Mouse (Mus musculus) right cerebral cortex, postnatal 4 days (tissue): ENCODE results near the gene Scap.
A peak's percentile ranks its signal among the peaks of the same experiment; 100 is the strongest.
"Not testable (repeated sequence)": the region's sequence is repeated elsewhere in the genome, so short reads cannot be mapped to it uniquely, and the experiment has no call there.

Experiments used
- DNase-seq: peaks from one replicate; pipeline ENCODE4 v3.0.0-alpha.2; 2022

The Scap gene

GRCm38 (mm10) chr9:110333896-110334259, 790 bp downstream of the Scap start:
- no peak for DNase-seq

- DNase-seq = no peak
These were observed 1.8 kb downstream of the Scap start for GRCm38 (mm10) chr9:110334849-110335248.

- no peak for DNase-seq
These were observed 7.1 kb downstream of the Scap start for GRCm38 (mm10) chr9:110340037-110340750.

GRCm38 (mm10) chr9:110342008-110342407, 8.9 kb downstream of the Scap start:
- no peak for DNase-seq

- DNase-seq = no peak
These were observed 10.7 kb downstream of the Scap start for GRCm38 (mm10) chr9:110343805-110344204.

- no peak for DNase-seq
These were observed 12.1 kb downstream of the Scap start for GRCm38 (mm10) chr9:110345057-110345739.

- no peak for DNase-seq
These were observed 15.8 kb downstream of the Scap start for GRCm38 (mm10) chr9:110348899-110349298.

GRCm38 (mm10) chr9:110350188-110350587, 17.1 kb downstream of the Scap start:
- no peak for DNase-seq

- DNase-seq = no peak
These were observed 17.5 kb downstream of the Scap start for GRCm38 (mm10) chr9:110350612-110351011.

- DNase-seq = no peak
These were observed 18.3 kb downstream of the Scap start for GRCm38 (mm10) chr9:110351350-110351749.

- no peak for DNase-seq
These were observed 19.0 kb downstream of the Scap start for GRCm38 (mm10) chr9:110351932-110352632.

- no peak for DNase-seq
These were observed 25.3 kb downstream of the Scap start for GRCm38 (mm10) chr9:110358341-110358740.

GRCm38 (mm10) chr9:110361299-110361698, 28.2 kb downstream of the Scap start:
- no peak for DNase-seq

GRCm38 (mm10) chr9:110362337-110362736, 29.2 kb downstream of the Scap start:
- no peak for DNase-seq

- no peak for DNase-seq
These were observed 33.7 kb downstream of the Scap start for GRCm38 (mm10) chr9:110366746-110367145.

- no peak for DNase-seq
These were observed 36.8 kb downstream of the Scap start for GRCm38 (mm10) chr9:110369860-110370259.

- no peak for DNase-seq
These were observed 40.8 kb downstream of the Scap start for GRCm38 (mm10) chr9:110373871-110374270.

- DNase-seq = no peak
These were observed 42.6 kb downstream of the Scap start for GRCm38 (mm10) chr9:110375668-110376067.

GRCm38 (mm10) chr9:110377655-110378054, 44.6 kb downstream of the Scap start:
- DNase-seq = not testable (repeated sequence)

GRCm38 (mm10) chr9:110379361-110379760, 46.3 kb downstream of the Scap start:
- DNase-seq = no peak

GRCm38 (mm10) chr9:110380662-110381061, 47.6 kb downstream of the Scap start:
- DNase-seq = peak; percentile 6

GRCm38 (mm10) chr9:110381292-110381691, 48.2 kb downstream of the Scap start:
- DNase-seq = no peak

GRCm38 (mm10) chr9:110384369-110384929, 51.4 kb downstream of the Scap start:
- DNase-seq = no peak

- no peak for DNase-seq
These were observed 54.9 kb downstream of the Scap start for GRCm38 (mm10) chr9:110388011-110388410.
